Mouse (Mus musculus): ENCODE measurements around the gene Tmem94. TPM values are rescaled to one million over a fixed set of nuclear protein-coding genes. Genes with fewer than 3 reads are reported as not detected.

The Tmem94 gene
- polyA plus RNA-seq, 1 experiment from 2014 or later, result 31.0 TPM

- Histone ChIP-seq H3K36me3 (peaks cover 6% of the 10 kb centered on the region; the same call in 1 of the 2 replicates), H3K4me3 (replicated peaks) (no peak overlapping the region), H3K4me1 (replicated peaks) (peaks cover 35% of the 10 kb centered on the region), H3K9ac (replicated peaks) (no peak overlapping the region), H3K27ac (peak overlapping the region; percentile 44; the same call in 1 of the 2 replicates), H3K4me2 (replicated peaks) (no peak overlapping the region), H3K27me3 (no peaks in the 10 kb centered on the region), H3K9me3 (no peaks in the 10 kb centered on the region)
- no peak for ATAC-seq
- WGBS, result 95% methylated on average over 3 of the region's 3 CpGs
Measured at GRCm38 (mm10) chr11:115768896-115769295, 3.7 kb downstream of the Tmem94 start.

DNA sequence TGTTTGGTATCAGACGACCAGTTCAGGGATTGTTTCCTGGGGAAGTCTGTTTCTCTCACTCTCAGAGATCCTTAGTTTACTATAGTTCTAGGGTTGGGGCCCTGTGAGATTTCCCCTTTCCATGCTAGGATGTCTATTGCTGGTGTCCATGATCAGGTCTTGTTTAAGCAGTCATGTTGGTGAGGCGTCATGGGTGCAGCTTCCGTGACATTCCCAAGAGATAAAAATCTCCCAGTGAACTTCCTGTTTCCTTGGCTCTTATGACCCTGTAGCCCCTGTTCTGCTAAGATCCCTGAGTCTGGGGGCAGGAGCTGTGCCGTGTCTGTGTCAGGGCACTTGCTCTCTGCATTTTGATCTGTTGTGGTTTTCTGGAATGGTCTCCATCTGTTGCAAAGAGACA is 9.4 kb downstream of the Tmem94 start:
- ATAC-seq, result no peak
- no peaks in the 10 kb centered on the region for H3K27me3 ChIP-seq
- 72% methylated on average over 4 of the region's 4 CpGs for WGBS
- H3K9ac ChIP-seq (replicated peaks), result no peak overlapping the region
- H3K36me3 ChIP-seq, result peaks cover 6% of the 10 kb centered on the region; the same call in 1 of the 2 replicates
- H3K9me3 ChIP-seq, result no peaks in the 10 kb centered on the region
- H3K4me3 ChIP-seq (replicated peaks), result no peak overlapping the region
- H3K4me2 ChIP-seq (replicated peaks), result no peak overlapping the region
- H3K27ac ChIP-seq, result no peak overlapping the region
- peaks cover 46% of the 10 kb centered on the region for H3K4me1 ChIP-seq (replicated peaks)

DNA sequence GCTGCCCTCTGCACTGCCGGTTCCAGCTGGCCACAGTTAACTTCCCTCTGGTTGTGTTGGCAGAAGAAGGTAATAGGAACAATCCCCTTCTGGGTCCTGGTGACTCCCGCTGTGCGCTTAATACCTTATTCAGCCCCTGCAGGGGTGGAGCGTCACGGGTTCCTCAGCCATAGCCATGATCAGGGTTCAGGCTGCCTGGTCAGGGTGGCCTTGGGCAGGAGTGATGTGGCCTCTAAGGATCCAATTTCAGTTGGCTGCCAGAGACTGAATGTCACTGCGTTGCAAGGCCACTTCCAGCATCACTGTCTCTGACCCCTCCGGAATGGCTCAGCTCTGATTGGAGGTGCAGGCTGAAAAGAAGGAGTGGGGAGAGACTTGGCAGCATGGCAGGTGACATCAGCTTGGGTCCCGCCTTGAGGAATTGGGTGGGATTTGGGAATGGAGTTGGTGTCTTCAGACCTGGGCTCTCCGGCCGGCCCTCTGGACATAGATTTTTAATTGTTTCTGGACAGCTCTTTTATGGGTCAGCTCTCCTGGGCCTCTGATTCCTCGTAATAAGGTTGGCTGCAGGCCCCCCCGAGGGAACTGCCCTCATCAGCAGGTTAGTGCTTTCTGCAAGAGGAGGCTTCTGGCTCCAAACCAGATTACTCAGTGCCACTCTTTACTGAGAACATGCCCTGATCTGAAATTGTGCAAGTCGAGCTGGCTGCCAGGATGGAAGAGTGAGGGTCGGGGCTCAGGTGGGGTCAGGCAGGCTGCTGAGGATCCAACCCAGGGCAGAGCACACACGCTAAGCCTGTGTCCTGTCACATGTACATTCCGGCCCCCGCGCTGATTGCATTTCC is 10.8 kb downstream of the Tmem94 start:
- Histone ChIP-seq H3K9ac (replicated peaks) (no peak overlapping the region; the same call in 1 of the 2 replicates), H3K27ac (no peak overlapping the region), H3K4me2 (replicated peaks) (no peak overlapping the region)

DNA sequence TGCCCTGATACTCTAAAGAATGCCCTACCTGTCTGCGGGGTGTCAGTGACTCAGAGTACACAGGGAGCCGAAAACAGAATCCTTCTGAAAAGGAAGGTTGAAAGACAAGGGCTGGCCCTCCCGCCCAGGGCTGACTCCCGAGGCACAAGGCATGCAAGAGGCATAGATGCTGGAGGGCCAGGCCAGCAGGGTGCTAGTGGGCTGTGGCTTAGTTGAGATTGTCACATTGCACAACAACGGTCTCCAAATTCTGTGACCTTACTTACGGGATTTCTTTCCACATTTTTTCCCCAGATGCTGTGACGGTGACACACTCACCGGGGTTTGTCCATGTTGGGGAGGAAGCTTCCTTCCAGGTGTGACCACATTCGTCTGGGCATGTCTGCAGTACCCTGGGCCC is 11.7 kb downstream of the Tmem94 start:
- Histone ChIP-seq H3K36me3 (peaks cover 4% of the 10 kb centered on the region), H3K27ac (peak overlapping the region; percentile 9; the same call in 1 of the 2 replicates), H3K27me3 (no peaks in the 10 kb centered on the region), H3K4me1 (replicated peaks) (peaks cover 64% of the 10 kb centered on the region), H3K9ac (replicated peaks) (no peak overlapping the region), H3K4me3 (replicated peaks) (no peak overlapping the region), H3K9me3 (no peaks in the 10 kb centered on the region), H3K4me2 (replicated peaks) (no peak overlapping the region)
- 44% methylated on average over 9 of the region's 9 CpGs for WGBS
- no peak for ATAC-seq

More for the DNA sequence above, 10.8 kb downstream of the Tmem94 start:
- Histone ChIP-seq H3K4me1 (replicated peaks) (peaks cover 56% of the 10 kb centered on the region), H3K36me3 (peaks cover 4% of the 10 kb centered on the region; the same call in 1 of the 2 replicates), H3K4me3 (replicated peaks) (no peak overlapping the region), H3K27me3 (no peaks in the 10 kb centered on the region), H3K9me3 (no peaks in the 10 kb centered on the region)
- 36% methylated on average over 18 of the region's 18 CpGs for WGBS
- ATAC-seq, result no peak

- H3K27ac ChIP-seq, result peak overlapping the region; percentile 9; the same call in 1 of the 2 replicates
- no peak for ATAC-seq
- peaks cover under 1% of the 10 kb centered on the region; the same call in 1 of the 2 replicates for H3K36me3 ChIP-seq
- H3K27me3 ChIP-seq, result no peaks in the 10 kb centered on the region
- H3K9me3 ChIP-seq, result no peaks in the 10 kb centered on the region
- no peak overlapping the region for H3K9ac ChIP-seq (replicated peaks)
- peaks cover 72% of the 10 kb centered on the region for H3K4me1 ChIP-seq (replicated peaks)
- 86% methylated on average over 17 of the region's 17 CpGs for WGBS
- H3K4me2 ChIP-seq (replicated peaks), result no peak overlapping the region
- no peak overlapping the region for H3K4me3 ChIP-seq (replicated peaks)
Measured at GRCm38 (mm10) chr11:115777487-115778335, 12.5 kb downstream of the Tmem94 start.

DNA sequence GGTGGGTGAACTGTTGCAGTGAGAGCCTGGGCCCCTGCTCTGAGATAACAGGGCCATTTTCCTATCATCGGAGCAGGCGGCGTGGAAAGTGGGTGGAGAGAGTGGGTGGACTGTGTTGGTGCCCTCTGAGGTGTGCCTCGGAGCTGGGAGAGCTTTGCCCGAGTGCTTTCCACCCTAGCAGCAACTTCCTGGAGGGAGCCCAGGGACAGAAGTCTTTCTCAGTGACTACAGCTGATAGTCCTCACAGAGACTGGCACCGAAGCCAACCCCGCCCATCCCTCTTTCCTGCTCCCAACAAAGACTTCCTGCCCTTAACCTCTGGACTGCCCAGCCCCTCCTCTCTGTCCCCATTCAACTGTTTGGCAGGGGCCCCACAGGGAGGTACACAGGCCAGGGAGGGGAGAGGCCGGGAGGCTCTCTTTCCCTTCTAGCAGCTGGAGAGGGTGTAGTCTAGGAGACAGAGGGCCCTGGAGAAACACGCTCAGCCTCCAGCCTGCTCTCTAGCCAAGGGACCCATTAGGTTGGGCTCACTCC is 13.9 kb downstream of the Tmem94 start:
- H3K9me3 ChIP-seq, result no peaks in the 10 kb centered on the region
- peak; percentile 83 for ATAC-seq
- no peaks in the 10 kb centered on the region; the same call in 1 of the 2 replicates for H3K36me3 ChIP-seq
- 5% methylated on average over 9 of the region's 9 CpGs for WGBS
- no peaks in the 10 kb centered on the region for H3K27me3 ChIP-seq
- H3K4me1 ChIP-seq (replicated peaks), result peaks cover 82% of the 10 kb centered on the region
- peak overlapping the region; percentile 55; the same call in 1 of the 2 replicates for H3K9ac ChIP-seq (replicated peaks)
- peak overlapping the region; percentile 77 for H3K27ac ChIP-seq
- peak overlapping the region; percentile 19 for H3K4me2 ChIP-seq (replicated peaks)
- no peak overlapping the region for H3K4me3 ChIP-seq (replicated peaks)

DNA sequence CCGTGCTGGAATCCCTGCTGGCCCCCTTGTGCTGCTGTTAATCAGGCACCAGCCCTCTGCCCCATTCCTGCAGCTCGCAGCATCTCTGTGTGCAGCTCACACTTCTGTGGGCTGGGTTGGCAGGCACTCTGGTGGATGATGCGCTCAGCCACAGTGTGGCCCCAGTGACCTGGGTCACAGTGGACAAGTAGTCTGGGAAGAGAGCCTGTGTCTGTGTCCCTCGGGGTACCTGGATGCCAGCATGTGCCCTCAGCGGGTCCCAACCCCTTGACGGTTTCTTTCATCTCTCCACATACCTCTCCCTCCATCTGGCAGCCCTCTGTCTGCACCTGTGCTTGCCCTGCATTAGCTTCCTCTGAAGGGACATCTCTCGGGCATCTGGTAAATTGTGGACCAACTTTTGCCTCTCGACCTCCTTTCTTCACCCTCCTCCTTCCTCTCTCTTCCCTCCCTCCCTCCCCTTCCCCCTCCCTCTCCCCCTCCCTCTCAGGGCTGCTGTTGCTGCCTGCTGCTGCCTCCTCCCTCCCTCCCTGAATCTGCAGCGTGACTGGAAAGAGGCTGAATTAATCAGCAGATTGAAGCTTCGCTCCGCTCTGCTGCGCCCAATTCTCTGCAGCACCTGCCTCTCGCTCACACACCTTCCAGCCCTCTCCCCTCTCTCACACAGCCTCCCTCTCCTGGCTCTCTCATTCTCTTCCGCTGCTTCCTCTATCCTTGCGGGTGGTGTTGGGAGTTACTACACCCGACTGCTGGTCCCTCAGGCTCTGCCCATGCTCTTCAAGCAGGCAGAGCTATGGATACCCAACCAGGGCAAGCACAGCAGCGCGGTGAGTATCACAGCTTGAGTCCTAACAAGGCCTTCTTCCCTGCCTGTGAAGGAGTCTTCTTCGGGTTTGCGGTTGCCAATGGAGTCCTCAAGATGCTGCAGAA is 15.2 kb downstream of the Tmem94 start:
- Histone ChIP-seq H3K4me1 (replicated peaks) (peaks cover 80% of the 10 kb centered on the region), H3K36me3 (no peaks in the 10 kb centered on the region; the same call in 1 of the 2 replicates), H3K9me3 (no peaks in the 10 kb centered on the region), H3K27ac (peak overlapping the region; percentile 88), H3K27me3 (no peaks in the 10 kb centered on the region), H3K9ac (replicated peaks) (peak overlapping the region; percentile 61), H3K4me2 (replicated peaks) (peak overlapping the region; percentile 56), H3K4me3 (replicated peaks) (peak overlapping the region; percentile 28)
- WGBS, result 3% methylated on average over 20 of the region's 20 CpGs
- peak; percentile 76 for ATAC-seq

- Histone ChIP-seq H3K27ac (no peak overlapping the region), H3K36me3 (peaks cover 51% of the 10 kb centered on the region), H3K9me3 (no peaks in the 10 kb centered on the region), H3K27me3 (no peaks in the 10 kb centered on the region), H3K4me2 (replicated peaks) (no peak overlapping the region), H3K4me1 (replicated peaks) (peaks cover 41% of the 10 kb centered on the region), H3K9ac (replicated peaks) (peak overlapping the region; percentile 32; the same call in 1 of the 2 replicates), H3K4me3 (replicated peaks) (no peak overlapping the region)
- WGBS, result 70% methylated on average over 6 of the region's 6 CpGs
- no peak for ATAC-seq
Measured at GRCm38 (mm10) chr11:115786473-115786872, 21.2 kb downstream of the Tmem94 start.

- WGBS, result 95% methylated on average over 7 of the region's 7 CpGs
- H3K27ac ChIP-seq, result no peak overlapping the region
- no peak for ATAC-seq
- no peak overlapping the region for H3K4me3 ChIP-seq (replicated peaks)
- H3K27me3 ChIP-seq, result no peaks in the 10 kb centered on the region
- H3K36me3 ChIP-seq, result peaks cover 84% of the 10 kb centered on the region
- H3K4me2 ChIP-seq (replicated peaks), result no peak overlapping the region
- H3K4me1 ChIP-seq (replicated peaks), result peaks cover 19% of the 10 kb centered on the region
- H3K9ac ChIP-seq (replicated peaks), result no peak overlapping the region
- H3K9me3 ChIP-seq, result no peaks in the 10 kb centered on the region
Measured at GRCm38 (mm10) chr11:115789787-115790186, 24.6 kb downstream of the Tmem94 start.

GRCm38 (mm10) chr11:115791919-115792318 is 26.7 kb downstream of the Tmem94 start:
- Histone ChIP-seq H3K4me3 (replicated peaks) (no peak overlapping the region), H3K27ac (no peak overlapping the region), H3K4me2 (replicated peaks) (no peak overlapping the region), H3K9ac (replicated peaks) (no peak overlapping the region), H3K9me3 (no peaks in the 10 kb centered on the region), H3K4me1 (replicated peaks) (peaks cover 2% of the 10 kb centered on the region; the same call in 1 of the 2 replicates), H3K36me3 (peaks cover 98% of the 10 kb centered on the region), H3K27me3 (no peaks in the 10 kb centered on the region)
- WGBS, result 94% methylated on average over 16 of the region's 16 CpGs
- no peak for ATAC-seq

DNA sequence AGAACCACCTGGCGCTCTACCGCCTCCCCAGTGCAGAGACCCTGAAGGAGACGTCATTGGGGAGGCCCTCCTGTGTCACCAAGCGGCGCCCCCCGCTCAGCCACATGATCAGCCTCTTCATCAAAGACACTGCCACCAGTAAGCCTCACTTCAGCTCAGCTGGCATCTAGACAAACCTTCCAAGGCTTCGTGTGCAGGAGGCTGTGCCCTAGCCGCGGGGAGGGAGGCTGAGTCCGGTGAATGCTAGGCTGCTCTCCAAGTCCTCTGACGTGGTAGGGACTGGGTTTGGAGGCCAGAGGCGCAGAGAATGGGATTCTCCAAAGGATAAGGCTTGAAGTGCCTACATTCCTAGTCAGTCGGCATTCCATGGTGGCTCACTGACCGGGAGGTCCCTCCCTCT is 27.1 kb downstream of the Tmem94 start:
- Histone ChIP-seq H3K4me1 (replicated peaks) (no peaks in the 10 kb centered on the region), H3K36me3 (peaks cover 98% of the 10 kb centered on the region), H3K4me3 (replicated peaks) (no peak overlapping the region), H3K27ac (no peak overlapping the region), H3K27me3 (no peaks in the 10 kb centered on the region), H3K9me3 (no peaks in the 10 kb centered on the region), H3K4me2 (replicated peaks) (no peak overlapping the region), H3K9ac (replicated peaks) (no peak overlapping the region)
- no peak for ATAC-seq
- 89% methylated on average over 14 of the region's 14 CpGs for WGBS
